Mouse (Mus musculus): ENCODE data around the gene Slit3. TPM values are rescaled to one million over a fixed set of nuclear protein-coding genes. Genes with fewer than 3 reads are reported as not detected.

Slit3 gene
- polyA plus RNA-seq, 1 experiment from 2014 or later = 3.5 TPM

- no peak overlapping the region for H3K27ac ChIP-seq (replicated peaks; ENCODE audit: low read depth, low read length)
- no peak for ATAC-seq (ENCODE audit: low FRiP score, low TSS enrichment)
- no peak overlapping the region for H3K4me2 ChIP-seq (ENCODE audit: low read length)
- no peaks in the 10 kb centered on the region for H3K9me3 ChIP-seq (ENCODE audit: control insufficient read depth, low read length)
- H3K9ac ChIP-seq (replicated peaks; ENCODE audit: low read length) = no peak overlapping the region
- H3K4me3 ChIP-seq (replicated peaks; ENCODE audit: low read depth, low read length) = no peak overlapping the region
- H3K27me3 ChIP-seq (ENCODE audit: control insufficient read depth, insufficient read depth, low read length) = no peaks in the 10 kb centered on the region
- H3K36me3 ChIP-seq (ENCODE audit: control insufficient read depth, insufficient read depth, low read length) = no peaks in the 10 kb centered on the region
- 92% methylated on average over 6 of the region's 6 CpGs for WGBS
- H3K4me1 ChIP-seq (ENCODE audit: control insufficient read depth, insufficient read depth, low read length) = no peaks in the 10 kb centered on the region
- DNase-seq = no peak
These were observed 19.1 kb downstream of the Slit3 start for GRCm38 (mm10) chr11:35140092-35140491.

- Histone ChIP-seq H3K36me3 (ENCODE audit: control insufficient read depth, insufficient read depth, low read length) (no peaks in the 10 kb centered on the region), H3K9ac (replicated peaks; ENCODE audit: low read length) (no peak overlapping the region), H3K4me1 (ENCODE audit: control insufficient read depth, insufficient read depth, low read length) (no peaks in the 10 kb centered on the region), H3K4me3 (replicated peaks; ENCODE audit: low read depth, low read length) (no peak overlapping the region), H3K27me3 (ENCODE audit: control insufficient read depth, insufficient read depth, low read length) (no peaks in the 10 kb centered on the region), H3K9me3 (ENCODE audit: control insufficient read depth, low read length) (no peaks in the 10 kb centered on the region), H3K4me2 (ENCODE audit: low read length) (no peak overlapping the region), H3K27ac (replicated peaks; ENCODE audit: low read depth, low read length) (no peak overlapping the region)
- 70% methylated on average over 5 of the region's 5 CpGs for WGBS
- DNase-seq (no peak), ATAC-seq (ENCODE audit: low FRiP score, low TSS enrichment) (no peak)
These were observed 21.2 kb downstream of the Slit3 start for GRCm38 (mm10) chr11:35142202-35142601.

GRCm38 (mm10) chr11:35142698-35143360 lies 21.8 kb downstream of the Slit3 start:
- Histone ChIP-seq H3K4me2 (ENCODE audit: low read length) (no peak overlapping the region), H3K27me3 (ENCODE audit: control insufficient read depth, insufficient read depth, low read length) (no peaks in the 10 kb centered on the region), H3K27ac (replicated peaks; ENCODE audit: low read depth, low read length) (no peak overlapping the region), H3K9ac (replicated peaks; ENCODE audit: low read length) (no peak overlapping the region), H3K4me3 (replicated peaks; ENCODE audit: low read depth, low read length) (no peak overlapping the region), H3K36me3 (ENCODE audit: control insufficient read depth, insufficient read depth, low read length) (no peaks in the 10 kb centered on the region), H3K9me3 (ENCODE audit: control insufficient read depth, low read length) (no peaks in the 10 kb centered on the region), H3K4me1 (ENCODE audit: control insufficient read depth, insufficient read depth, low read length) (no peaks in the 10 kb centered on the region)
- ATAC-seq (ENCODE audit: low FRiP score, low TSS enrichment) = no peak
- DNase-seq = peak; percentile 46
- WGBS = 69% methylated on average over 7 of the region's 7 CpGs

DNA sequence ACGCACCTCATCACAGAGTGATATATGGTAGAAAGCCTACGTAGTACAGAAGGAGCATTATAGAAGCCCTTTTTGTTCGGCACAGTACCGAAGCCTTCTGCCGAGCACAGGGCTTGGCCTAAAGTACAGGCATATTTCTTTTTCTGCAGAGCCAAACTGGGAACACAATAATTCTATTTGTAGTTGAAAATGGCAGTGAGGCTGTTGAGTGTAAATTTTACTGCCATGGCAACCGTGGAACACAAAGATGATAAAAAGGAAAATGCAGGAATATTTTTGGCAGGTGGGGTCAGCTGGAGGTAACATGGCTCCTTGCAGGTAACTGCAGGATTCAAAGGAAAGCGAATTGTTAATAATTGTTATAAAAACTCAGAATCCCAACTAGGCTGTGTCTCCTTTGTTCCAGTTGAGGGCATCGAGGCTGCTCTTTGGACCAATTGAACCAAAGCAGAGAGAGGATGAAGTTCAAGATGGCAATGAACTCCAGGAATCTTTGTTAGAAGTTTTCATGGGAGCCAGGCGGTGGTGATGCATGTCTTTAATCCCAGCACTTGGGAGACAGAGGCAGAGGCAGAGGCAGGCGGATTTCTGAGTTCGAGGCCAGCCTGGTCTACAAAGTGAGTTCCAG lies 26.9 kb downstream of the Slit3 start:
- no peak for DNase-seq
- no peak overlapping the region for H3K4me3 ChIP-seq (replicated peaks; ENCODE audit: low read depth, low read length)
- ATAC-seq (ENCODE audit: low FRiP score, low TSS enrichment) = no peak
- no peak overlapping the region for H3K9ac ChIP-seq (replicated peaks; ENCODE audit: low read length)
- no peak overlapping the region for H3K27ac ChIP-seq (replicated peaks; ENCODE audit: low read depth, low read length)
- no peaks in the 10 kb centered on the region for H3K36me3 ChIP-seq (ENCODE audit: control insufficient read depth, insufficient read depth, low read length)
- H3K4me1 ChIP-seq (ENCODE audit: control insufficient read depth, insufficient read depth, low read length) = peaks cover 6% of the 10 kb centered on the region; the same call in 1 of the 2 replicates
- H3K9me3 ChIP-seq (ENCODE audit: control insufficient read depth, low read length) = no peaks in the 10 kb centered on the region
- WGBS = 92% methylated on average over 11 of the region's 11 CpGs
- H3K27me3 ChIP-seq (ENCODE audit: control insufficient read depth, insufficient read depth, low read length) = no peaks in the 10 kb centered on the region
- H3K4me2 ChIP-seq (ENCODE audit: low read length) = no peak overlapping the region

DNA sequence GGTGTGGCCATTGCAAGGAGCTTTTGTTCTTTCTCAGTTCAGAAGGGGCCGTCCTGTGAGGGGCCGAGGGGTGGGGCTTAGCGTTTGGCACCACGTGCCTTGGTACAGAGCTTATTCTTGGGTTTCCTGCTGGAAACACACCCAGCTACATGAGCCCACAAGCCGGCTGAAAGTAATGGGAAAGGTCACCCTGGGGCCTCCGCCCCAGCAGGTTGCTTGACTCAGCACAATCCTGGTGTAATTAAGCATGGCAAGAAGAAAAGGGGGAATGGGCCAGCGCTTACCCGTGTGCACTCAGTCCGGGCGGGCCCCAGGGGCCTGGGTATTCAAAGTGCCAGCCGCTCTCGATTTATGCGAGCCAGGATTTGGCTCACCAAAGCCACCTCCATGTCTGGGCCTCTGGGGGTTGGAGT lies 30.5 kb downstream of the Slit3 start:
- ATAC-seq (ENCODE audit: low FRiP score, low TSS enrichment) (no peak), DNase-seq (peak; percentile 57)
- H3K4me3 ChIP-seq (replicated peaks; ENCODE audit: low read depth, low read length) = no peak overlapping the region
- no peaks in the 10 kb centered on the region for H3K9me3 ChIP-seq (ENCODE audit: control insufficient read depth, low read length)
- no peak overlapping the region for H3K9ac ChIP-seq (replicated peaks; ENCODE audit: low read length)
- no peaks in the 10 kb centered on the region for H3K27me3 ChIP-seq (ENCODE audit: control insufficient read depth, insufficient read depth, low read length)
- peak overlapping the region; percentile 13 for H3K4me2 ChIP-seq (ENCODE audit: low read length)
- WGBS = 3% methylated on average over 13 of the region's 13 CpGs
- H3K27ac ChIP-seq (replicated peaks; ENCODE audit: low read depth, low read length) = no peak overlapping the region
- peaks cover 6% of the 10 kb centered on the region; the same call in 1 of the 2 replicates for H3K4me1 ChIP-seq (ENCODE audit: control insufficient read depth, insufficient read depth, low read length)
- no peaks in the 10 kb centered on the region for H3K36me3 ChIP-seq (ENCODE audit: control insufficient read depth, insufficient read depth, low read length)

- DNase-seq (no peak), ATAC-seq (ENCODE audit: low FRiP score, low TSS enrichment) (no peak)
- H3K4me2 ChIP-seq (ENCODE audit: low read length) = no peak overlapping the region
- no peaks in the 10 kb centered on the region for H3K9me3 ChIP-seq (ENCODE audit: control insufficient read depth, low read length)
- H3K4me3 ChIP-seq (replicated peaks; ENCODE audit: low read depth, low read length) = no peak overlapping the region
- H3K9ac ChIP-seq (replicated peaks; ENCODE audit: low read length) = no peak overlapping the region
- H3K27ac ChIP-seq (replicated peaks; ENCODE audit: low read depth, low read length) = no peak overlapping the region
- H3K27me3 ChIP-seq (ENCODE audit: control insufficient read depth, insufficient read depth, low read length) = no peaks in the 10 kb centered on the region
- no peaks in the 10 kb centered on the region for H3K36me3 ChIP-seq (ENCODE audit: control insufficient read depth, insufficient read depth, low read length)
- peaks cover 6% of the 10 kb centered on the region; the same call in 1 of the 2 replicates for H3K4me1 ChIP-seq (ENCODE audit: control insufficient read depth, insufficient read depth, low read length)
- WGBS = 43% methylated on average over 2 of the region's 2 CpGs
These were observed 31.9 kb downstream of the Slit3 start for GRCm38 (mm10) chr11:35152875-35153274.

- Histone ChIP-seq H3K9ac (replicated peaks; ENCODE audit: low read length) (no peak overlapping the region), H3K27me3 (ENCODE audit: control insufficient read depth, insufficient read depth, low read length) (no peaks in the 10 kb centered on the region), H3K9me3 (ENCODE audit: control insufficient read depth, low read length) (no peaks in the 10 kb centered on the region), H3K4me3 (replicated peaks; ENCODE audit: low read depth, low read length) (no peak overlapping the region), H3K4me1 (ENCODE audit: control insufficient read depth, insufficient read depth, low read length) (peaks cover 6% of the 10 kb centered on the region; the same call in 1 of the 2 replicates), H3K4me2 (ENCODE audit: low read length) (no peak overlapping the region), H3K36me3 (ENCODE audit: control insufficient read depth, insufficient read depth, low read length) (no peaks in the 10 kb centered on the region), H3K27ac (replicated peaks; ENCODE audit: low read depth, low read length) (no peak overlapping the region)
- ATAC-seq (ENCODE audit: low FRiP score, low TSS enrichment) (no peak), DNase-seq (no peak)
- 90% methylated on average over 5 of the region's 5 CpGs for WGBS
These were observed 33.4 kb downstream of the Slit3 start for GRCm38 (mm10) chr11:35154449-35154848.

DNA sequence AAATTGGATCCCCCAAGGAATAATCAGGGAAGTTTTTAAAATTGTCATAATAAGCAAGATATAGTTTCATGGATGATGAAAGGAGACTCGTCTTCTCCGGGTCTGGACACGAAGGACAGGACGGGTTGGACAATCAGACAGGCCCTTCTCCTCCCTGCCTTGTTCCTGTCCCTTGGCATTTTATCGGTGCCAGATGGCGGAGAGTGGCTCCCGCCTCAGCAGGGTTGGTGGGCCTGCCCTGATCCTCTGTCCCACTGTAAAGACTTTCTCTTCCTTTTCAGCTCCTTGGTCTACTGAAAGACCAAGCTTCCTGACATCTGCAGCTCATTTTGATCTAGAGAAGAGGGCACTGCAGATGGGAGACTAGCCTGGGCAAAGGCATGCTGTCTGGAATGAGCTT lies 34.3 kb downstream of the Slit3 start:
- no peak for ATAC-seq (ENCODE audit: low FRiP score, low TSS enrichment)
- H3K4me2 ChIP-seq (ENCODE audit: low read length) = no peak overlapping the region
- peaks cover 6% of the 10 kb centered on the region; the same call in 1 of the 2 replicates for H3K4me1 ChIP-seq (ENCODE audit: control insufficient read depth, insufficient read depth, low read length)
- no peak overlapping the region for H3K27ac ChIP-seq (replicated peaks; ENCODE audit: low read depth, low read length)
- no peaks in the 10 kb centered on the region for H3K27me3 ChIP-seq (ENCODE audit: control insufficient read depth, insufficient read depth, low read length)
- H3K9ac ChIP-seq (replicated peaks; ENCODE audit: low read length) = no peak overlapping the region
- H3K9me3 ChIP-seq (ENCODE audit: control insufficient read depth, low read length) = no peaks in the 10 kb centered on the region
- 94% methylated on average over 7 of the region's 7 CpGs for WGBS
- no peak for DNase-seq
- no peaks in the 10 kb centered on the region for H3K36me3 ChIP-seq (ENCODE audit: control insufficient read depth, insufficient read depth, low read length)
- H3K4me3 ChIP-seq (replicated peaks; ENCODE audit: low read depth, low read length) = no peak overlapping the region

DNA sequence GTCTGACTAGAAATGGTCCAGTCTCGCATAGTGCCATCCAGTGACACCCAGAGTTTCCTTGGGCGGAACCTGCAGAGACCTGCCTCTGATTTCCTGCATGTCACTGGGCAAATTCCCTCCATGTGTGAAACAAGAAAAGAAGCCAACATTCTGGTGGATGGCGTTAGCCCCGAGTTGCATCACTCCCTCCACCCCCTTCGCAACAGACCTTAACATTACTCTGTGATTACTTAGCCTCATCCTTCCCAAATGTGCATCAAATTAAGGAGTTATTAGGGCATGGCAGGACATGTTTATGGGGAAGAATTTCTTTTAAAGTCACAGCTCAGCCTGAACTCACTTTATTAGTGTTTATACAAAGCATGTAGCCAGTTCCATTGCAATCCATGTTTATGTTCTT lies 35.7 kb downstream of the Slit3 start:
- H3K4me3 ChIP-seq (replicated peaks; ENCODE audit: low read depth, low read length) = no peak overlapping the region
- H3K9ac ChIP-seq (replicated peaks; ENCODE audit: low read length) = no peak overlapping the region
- no peaks in the 10 kb centered on the region for H3K9me3 ChIP-seq (ENCODE audit: control insufficient read depth, low read length)
- no peak overlapping the region for H3K4me2 ChIP-seq (ENCODE audit: low read length)
- H3K4me1 ChIP-seq (ENCODE audit: control insufficient read depth, insufficient read depth, low read length) = peaks cover 2% of the 10 kb centered on the region; the same call in 1 of the 2 replicates
- H3K27me3 ChIP-seq (ENCODE audit: control insufficient read depth, insufficient read depth, low read length) = no peaks in the 10 kb centered on the region
- 89% methylated on average over 5 of the region's 5 CpGs for WGBS
- no peak for ATAC-seq (ENCODE audit: low FRiP score, low TSS enrichment)
- no peak for DNase-seq
- no peak overlapping the region for H3K27ac ChIP-seq (replicated peaks; ENCODE audit: low read depth, low read length)
- no peaks in the 10 kb centered on the region for H3K36me3 ChIP-seq (ENCODE audit: control insufficient read depth, insufficient read depth, low read length)

Data from midbrain, embryonic 14.5 days (tissue).